Mouse (Mus musculus) adipose tissue, adult 10 weeks (tissue): ENCODE results near the gene Fam186b. TPM values are rescaled to one million over a fixed set of nuclear protein-coding genes. Genes with fewer than 3 reads are reported as not detected.

Experiments
- polyA plus RNA-seq: library from polyadenylated mRNA; stranded (reverse); fragments of 350-450 nt; fragmentation: Illumina TruSeq; extraction: RNeasy Lipid Tissue Mini Kit (QIAGEN cat#74804); gene quantifications from one replicate; pipeline ENCODE4 v1.2.3, GENCODE M21; 2014; ENCODE audit warnings: low read depth, low replicate concordance

Fam186b gene
- polyA plus RNA-seq, result 1.6 TPM

DNA sequence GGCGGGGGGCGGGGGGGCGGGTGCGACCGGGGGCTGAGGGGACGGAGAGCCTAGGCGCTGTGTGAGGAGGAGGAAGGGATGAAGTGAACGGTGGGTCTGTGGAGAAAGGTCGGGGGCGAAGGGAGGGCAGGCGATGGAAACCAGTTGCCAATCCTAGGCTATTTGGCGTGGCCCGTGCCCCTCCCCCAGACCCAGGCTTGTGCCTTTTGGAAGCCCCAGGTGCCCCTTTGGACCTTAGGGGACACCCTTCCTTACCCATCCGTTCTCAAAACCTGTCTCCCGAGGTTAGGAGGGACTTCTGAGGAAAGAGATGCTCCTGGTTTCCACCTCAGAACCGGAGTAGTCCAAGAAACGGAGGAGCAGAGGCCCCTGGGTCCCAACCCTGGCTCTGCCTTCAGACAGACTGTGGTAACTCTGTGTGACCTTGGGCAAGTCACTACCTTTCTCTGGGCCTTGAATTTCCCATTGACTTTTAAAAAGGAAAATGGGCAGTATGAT lies at the start of gene Fam186b:
Fam186b (minus strand) TSS at position 405 of the 498 bp plus-strand sequence.

DNA sequence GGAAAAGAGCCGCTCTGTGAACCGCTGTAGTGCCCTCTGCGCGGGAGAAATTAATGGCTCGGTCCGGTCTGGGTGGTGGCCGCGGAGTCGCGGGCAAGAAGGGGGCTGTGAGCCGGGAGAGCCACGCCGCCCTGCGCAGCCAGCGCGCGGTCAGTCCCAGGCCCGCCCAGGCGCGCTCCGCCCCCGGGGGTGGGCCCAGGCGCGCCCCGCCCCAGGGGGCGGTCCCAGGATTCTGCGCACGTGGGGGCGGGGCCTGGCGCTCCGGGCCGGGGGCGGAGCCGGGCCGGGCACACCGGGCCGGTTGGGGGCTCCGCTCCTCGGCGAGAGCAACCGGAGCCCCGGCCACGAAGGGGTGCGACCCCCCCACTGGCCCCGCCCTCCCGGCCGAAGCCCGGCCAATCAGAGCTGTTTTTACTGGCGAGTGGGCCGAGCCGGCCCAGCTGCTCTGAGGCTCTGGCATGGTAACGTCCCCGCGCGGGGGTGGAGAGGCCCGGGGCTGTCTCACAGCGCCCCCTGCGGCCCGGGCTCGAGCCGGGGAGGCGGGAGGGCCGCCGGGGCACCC lies 794 bp downstream of the Fam186b start, which contains the start of gene Prpf40b:
Prpf40b (plus strand) TSS at position 275 of the 562 bp plus-strand sequence.

DNA sequence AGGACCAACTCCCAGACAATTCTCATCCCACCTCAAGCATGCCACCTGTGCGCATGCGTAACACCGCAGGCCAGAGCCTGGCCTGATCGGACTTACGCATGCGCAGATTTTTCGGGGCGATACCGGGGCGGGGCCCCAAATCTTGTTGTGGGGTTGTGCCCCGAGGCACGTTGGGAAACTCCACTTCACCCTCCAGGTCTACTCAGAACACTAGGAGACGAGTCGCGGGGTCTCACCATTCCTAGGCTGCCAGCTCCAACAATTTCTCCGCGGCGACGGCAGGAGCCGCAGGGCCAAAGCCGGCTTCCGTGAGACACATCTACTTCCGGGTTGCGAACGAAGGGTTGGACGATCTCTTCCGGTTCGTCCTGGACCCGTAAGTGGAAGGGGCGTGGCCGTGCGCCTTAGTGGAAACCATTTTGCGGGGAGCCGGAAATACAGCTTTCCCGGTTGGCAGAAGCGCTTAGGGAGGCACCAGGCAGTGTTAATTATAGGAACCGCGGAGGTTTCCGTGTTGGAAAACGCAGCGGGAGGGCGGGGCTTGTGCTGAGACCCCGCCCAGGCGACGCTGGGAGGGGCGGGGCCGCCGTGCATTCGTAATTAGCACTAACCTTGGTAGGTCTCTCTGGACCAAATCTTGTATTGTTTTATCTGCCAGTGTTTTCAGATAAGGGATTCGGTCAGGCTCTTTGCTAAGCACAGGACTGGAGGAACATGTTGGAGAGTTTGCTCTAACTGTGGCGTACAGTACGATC lies 43.9 kb downstream of the Fam186b start, which contains the start of gene Mcrs1:
Mcrs1 (minus strand) TSS at position 336 of the 755 bp plus-strand sequence.

GRCm38 (mm10) chr15:99224208-99224911 lies 71.3 kb downstream of the Fam186b start, which contains the start of gene Kcnh3:
Kcnh3 (plus strand) TSS chr15:99224861.

Other genes with a start within 250 kb of the Fam186b start
- gene Prph, start 240.7 kb downstream of the Fam186b start, polyA plus RNA-seq, result 0.45 TPM
- 1.6 TPM for gene Troap, start 221.3 kb downstream of the Fam186b start, polyA plus RNA-seq
- gene C1ql4, start 208.1 kb downstream of the Fam186b start, polyA plus RNA-seq, result 2.6 TPM
- 6.5 TPM for gene Dnajc22, start 202.7 kb downstream of the Fam186b start, polyA plus RNA-seq
- 15.8 TPM for gene Spats2, start 170.0 kb downstream of the Fam186b start, polyA plus RNA-seq
- 35.0 TPM for gene Kcnh3, start 71.0 kb downstream of the Fam186b start, polyA plus RNA-seq
- 47.2 TPM for gene Mcrs1, start 43.9 kb downstream of the Fam186b start, polyA plus RNA-seq
- 53.9 TPM for gene Prpf40b, start 801 bp downstream of the Fam186b start, polyA plus RNA-seq
- 20.8 TPM for gene Fmnl3, start 74.6 kb upstream of the Fam186b start, polyA plus RNA-seq
- gene Tmbim6, start 97.0 kb upstream of the Fam186b start, polyA plus RNA-seq, result 638 TPM
- gene Nckap5l, start 161.9 kb upstream of the Fam186b start, polyA plus RNA-seq, result 4.5 TPM
- 7.4 TPM for gene Bcdin3d, start 178.8 kb upstream of the Fam186b start, polyA plus RNA-seq
- 25.0 TPM for gene Faim2, start 232.3 kb upstream of the Fam186b start, polyA plus RNA-seq